Mouse (Mus musculus) olfactory bulb, adult 2 months (tissue): ENCODE measurements around the gene Armc2. TPM values are rescaled to one million over a fixed set of nuclear protein-coding genes. Genes with fewer than 3 reads are reported as not detected.
A peak's percentile ranks its signal among the peaks of the same experiment; 100 is the strongest.

Experiments used
- H3K27ac ChIP-seq: fragments of 200-500 bp; 2 replicates; pipeline ENCODE4 v1.5.1; 2012; ENCODE audit warnings: low read depth, low read length; ENCODE audit not compliant: insufficient read depth
- H3K4me1 ChIP-seq: fragments of 200-500 bp; 2 replicates; pipeline ENCODE4 v1.6.1; 2012; ENCODE audit warnings: low read length; ENCODE audit not compliant: control insufficient read depth, insufficient read depth
- H3K4me3 ChIP-seq: fragments of 200-500 bp; 2 replicates; pipeline ENCODE4 v1.5.1; 2012; ENCODE audit warnings: mild to moderate bottlenecking, low read depth, low read length, moderate library complexity; ENCODE audit not compliant: insufficient read depth
- CTCF ChIP-seq: fragments of 200-500 bp; IDR thresholded peaks from 2 replicates; pipeline ENCODE4 v1.5.1; 2012; ENCODE audit warnings: low read depth, mild to moderate bottlenecking, low read length, moderate library complexity; ENCODE audit not compliant: insufficient read depth
- POLR2A ChIP-seq: fragments of 200-500 bp; IDR thresholded peaks from 2 replicates; pipeline ENCODE4 v1.6.1; 2012; ENCODE audit warnings: mild to moderate bottlenecking, low read depth, low read length, moderate library complexity; ENCODE audit not compliant: insufficient read depth
- WGBS: fragments of 180-500 bp; shearing (Covaris S2); methylation state at CpG from one replicate; pipeline ENCODE4 v1.1.7; 2018; 5-methylcytosine and 5-hydroxymethylcytosine counted together
- polyA plus RNA-seq: library from polyadenylated mRNA; stranded (reverse); fragments of >200 nt; gene quantifications from 2 replicates; pipeline ENCODE4 v1.2.4, GENCODE M21; 2012; ENCODE audit warnings: low replicate concordance; ENCODE audit not compliant: missing spikeins, insufficient read depth, insufficient read length

Gene Armc2
- polyA plus RNA-seq, 1 experiment: not detected

DNA sequence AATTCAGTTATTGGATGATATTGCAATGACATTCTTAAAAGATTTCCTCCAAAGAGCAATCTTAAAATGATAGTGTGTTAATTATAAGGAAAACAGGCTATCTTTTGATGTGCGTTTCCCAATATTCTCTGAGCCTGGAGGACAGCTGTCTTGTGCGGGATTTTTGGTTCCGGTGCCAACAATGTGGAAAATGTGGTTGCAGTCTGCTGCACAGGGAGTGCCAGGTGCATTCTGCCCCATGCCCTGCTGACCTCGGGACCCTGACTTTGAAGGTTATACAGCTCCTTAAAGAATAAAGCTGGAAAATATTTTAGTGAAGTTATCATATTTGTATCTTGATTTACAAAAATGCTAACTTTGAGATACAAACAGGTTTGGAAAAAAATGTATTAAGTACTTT lies 110.3 kb downstream of the Armc2 start:
- TF ChIP-seq CTCF: no peak
- no peak for TF ChIP-seq POLR2A
- Histone ChIP-seq H3K4me1 (peaks cover 8% of the 10 kb centered on the region), H3K4me3 (no peak overlapping the region), H3K27ac (no peak overlapping the region)
- WGBS: 70% methylated on average over 4 of the region's 4 CpGs

DNA sequence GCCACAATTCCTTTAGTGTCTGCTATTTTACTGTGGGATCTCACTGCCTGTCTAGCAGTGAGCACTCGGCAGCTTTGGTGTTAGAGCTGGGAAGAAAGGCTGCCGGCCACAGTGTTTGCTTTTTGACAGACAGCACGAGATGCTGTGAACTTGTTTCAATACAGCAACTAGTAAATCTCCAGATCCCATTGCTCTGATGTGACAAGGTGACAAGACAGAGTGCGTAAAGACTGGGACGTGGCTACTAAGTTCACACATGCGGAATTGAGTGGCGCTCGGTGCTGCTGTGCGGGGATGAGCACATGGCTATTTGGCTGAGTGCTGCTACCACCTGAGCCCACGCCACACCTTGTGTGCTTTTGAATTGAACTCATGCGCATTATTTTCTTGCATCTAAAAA lies 110.8 kb downstream of the Armc2 start:
- peaks cover 8% of the 10 kb centered on the region for H3K4me1 ChIP-seq
- WGBS: 79% methylated on average over 11 of the region's 11 CpGs
- TF ChIP-seq POLR2A (no peak), CTCF (no peak)
- H3K27ac ChIP-seq: no peak overlapping the region
- H3K4me3 ChIP-seq: no peak overlapping the region

DNA sequence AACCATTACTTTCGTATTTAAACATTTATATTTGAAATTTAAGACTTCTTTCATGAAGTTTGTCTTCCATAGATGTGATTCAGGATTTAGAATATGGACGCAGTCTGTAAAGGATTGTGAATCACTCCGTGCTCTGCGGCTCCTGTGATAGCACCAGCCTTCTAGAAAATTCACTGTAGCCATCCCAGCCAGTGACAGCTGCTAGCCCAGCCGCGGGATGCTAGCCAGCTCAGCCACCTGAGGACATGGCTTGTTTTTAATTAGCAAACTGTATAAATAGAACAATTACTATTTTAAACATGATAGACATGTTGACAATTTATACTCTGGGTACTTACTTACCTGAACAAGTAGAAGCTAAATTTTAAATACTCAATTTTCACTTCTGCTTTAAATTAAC lies 116.4 kb downstream of the Armc2 start:
- WGBS: 83% methylated on average over 6 of the region's 6 CpGs

DNA sequence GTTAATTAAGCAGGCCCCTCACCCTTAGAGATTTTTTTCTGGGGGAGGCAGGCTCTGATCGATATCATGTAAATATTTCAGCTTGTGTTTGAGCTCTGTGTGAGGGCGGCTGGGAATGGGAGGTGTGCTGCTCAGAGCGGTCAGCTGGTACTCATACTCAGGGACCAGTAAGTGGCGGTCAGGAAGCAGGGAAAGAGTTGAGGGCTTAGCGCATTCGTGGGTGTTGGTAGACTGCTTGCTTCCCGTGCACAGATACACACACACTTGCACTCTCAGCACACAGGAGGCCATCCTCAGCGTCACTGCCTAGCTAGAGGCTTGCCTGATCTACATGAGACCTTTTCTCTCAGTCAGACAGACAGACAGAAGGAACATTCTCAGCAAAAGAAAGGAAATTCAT lies 116.8 kb downstream of the Armc2 start:
- no peak for TF ChIP-seq CTCF
- H3K4me1 ChIP-seq: peaks cover 2% of the 10 kb centered on the region; the same call in 1 of the 2 replicates
- WGBS: 81% methylated on average over 8 of the region's 8 CpGs
- H3K4me3 ChIP-seq: no peak overlapping the region
- H3K27ac ChIP-seq: no peak overlapping the region

More for the DNA sequence above, 116.4 kb downstream of the Armc2 start:
- no peak overlapping the region for H3K27ac ChIP-seq
- H3K4me3 ChIP-seq: no peak overlapping the region
- TF ChIP-seq POLR2A (no peak), CTCF (no peak)
- H3K4me1 ChIP-seq: peaks cover 2% of the 10 kb centered on the region; the same call in 1 of the 2 replicates

DNA sequence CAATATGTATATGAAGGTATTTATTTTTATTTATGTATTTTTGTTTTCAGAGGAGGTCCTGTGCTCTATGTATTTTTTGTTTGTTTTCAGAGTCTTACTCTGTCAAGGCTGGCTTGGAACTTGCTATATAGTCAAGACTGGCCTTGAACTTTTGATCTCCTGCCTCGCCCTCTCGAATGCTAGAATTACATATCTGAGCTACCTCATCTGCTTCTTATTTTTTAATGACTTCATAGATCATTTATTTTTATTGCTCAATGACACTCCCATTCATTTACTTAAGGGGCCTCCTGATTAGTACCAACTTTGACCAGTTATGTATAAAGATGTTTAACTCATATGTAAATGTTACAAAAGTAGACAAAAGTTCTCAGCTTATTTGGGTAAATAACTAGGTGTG lies 121.4 kb downstream of the Armc2 start:
- WGBS: 87% methylated on average over 2 of the region's 2 CpGs
- TF ChIP-seq POLR2A: no peak
- no peak for TF ChIP-seq CTCF
- Histone ChIP-seq H3K4me1 (peaks cover 8% of the 10 kb centered on the region; the same call in 1 of the 2 replicates), H3K4me3 (no peak overlapping the region), H3K27ac (no peak overlapping the region)

DNA sequence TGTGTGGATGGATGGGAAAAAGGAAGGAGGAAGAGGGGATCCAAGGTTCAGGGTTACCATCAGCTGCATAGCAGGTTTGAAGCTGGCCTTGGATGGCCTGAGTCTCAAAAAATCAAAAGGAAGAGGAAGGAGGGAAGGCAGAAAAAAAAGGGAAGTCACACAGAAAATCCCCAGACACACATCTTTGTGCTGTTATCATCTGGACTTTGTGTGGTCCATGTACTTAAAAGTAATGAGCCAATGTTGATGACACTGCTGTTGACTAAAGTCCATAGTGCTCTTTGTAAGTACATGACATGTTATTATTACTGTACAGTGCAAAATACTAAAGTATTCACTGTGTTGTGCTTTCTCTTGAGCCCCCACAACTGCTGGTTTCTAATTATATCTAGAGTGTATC lies 121.8 kb downstream of the Armc2 start:
- TF ChIP-seq CTCF (no peak), POLR2A (no peak)

DNA sequence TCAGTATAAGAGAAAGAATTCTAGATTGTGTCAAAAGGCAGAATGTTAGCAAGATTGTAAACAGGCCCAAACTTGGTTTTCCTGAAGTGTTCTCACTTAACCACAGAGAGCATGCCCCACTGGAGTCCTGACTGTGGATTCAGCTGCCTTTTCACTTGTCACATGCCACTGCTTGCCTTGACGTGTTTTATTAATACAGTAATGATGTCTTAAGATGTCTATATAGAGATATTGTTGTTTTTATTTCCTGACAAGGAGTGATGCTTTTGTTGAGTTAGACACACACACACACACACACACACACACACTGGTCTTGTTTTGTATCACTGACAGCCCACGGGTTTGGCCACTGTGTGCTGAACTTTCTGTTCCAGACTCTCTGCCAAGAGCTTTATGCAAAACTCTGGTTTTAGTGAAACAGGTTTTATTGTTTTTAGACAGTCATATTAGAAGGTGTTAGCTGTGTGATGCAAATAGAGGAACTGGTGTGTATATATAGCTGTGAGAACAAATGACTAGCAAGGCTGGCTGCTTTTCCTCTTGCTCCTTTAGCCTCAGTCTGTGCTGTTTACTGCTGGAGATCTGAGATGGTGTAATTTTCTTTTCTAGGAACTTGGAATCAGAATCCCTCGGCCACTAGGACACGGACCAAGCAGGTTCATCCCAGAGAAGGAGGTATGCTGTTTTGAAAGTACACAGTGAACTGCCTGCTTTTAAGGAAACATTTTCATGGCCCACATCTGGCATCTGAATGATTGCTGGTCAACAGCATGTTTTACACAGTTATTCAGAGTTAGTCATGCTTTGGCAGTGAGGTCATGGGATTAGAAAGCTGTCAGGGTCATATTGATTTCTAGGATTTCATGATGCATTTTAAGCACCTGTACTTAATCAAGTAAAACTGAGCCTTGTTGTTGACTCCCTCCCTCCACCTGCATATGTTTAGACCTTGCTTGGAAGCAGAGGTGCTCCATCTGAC lies 124.5 kb downstream of the Armc2 start:
- peaks cover 8% of the 10 kb centered on the region; the same call in 1 of the 2 replicates for H3K4me1 ChIP-seq
- no peak for TF ChIP-seq CTCF
- TF ChIP-seq POLR2A: no peak
- WGBS: 23% methylated on average over 4 of the region's 4 CpGs
- H3K4me3 ChIP-seq: no peak overlapping the region
- 0 out of 2 replicates have a peak overlapping the region, but pooled peaks have one; percentile 36 for H3K27ac ChIP-seq

More for the DNA sequence above, 121.8 kb downstream of the Armc2 start:
- Histone ChIP-seq H3K4me3 (no peak overlapping the region), H3K4me1 (peaks cover 7% of the 10 kb centered on the region; the same call in 1 of the 2 replicates), H3K27ac (no peak overlapping the region)

DNA sequence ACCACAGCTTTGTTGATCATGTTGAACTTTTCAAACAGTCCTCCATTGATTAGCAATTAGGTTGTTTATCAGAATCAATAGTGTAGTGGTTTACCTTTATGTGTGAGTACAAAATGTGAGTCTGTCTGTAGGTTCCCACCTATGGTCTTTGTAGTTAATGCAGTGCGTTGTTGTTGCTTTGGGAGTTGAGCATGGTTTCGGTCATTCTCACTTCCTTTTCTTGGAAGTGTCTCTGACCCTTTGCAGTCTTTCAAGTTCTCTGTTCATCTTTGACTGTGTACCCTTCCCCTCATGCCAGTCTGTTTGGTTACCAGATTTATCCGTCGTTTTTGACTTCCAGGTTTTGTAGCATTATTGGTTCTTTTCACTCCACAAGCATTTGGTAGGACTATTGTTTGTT lies 126.9 kb downstream of the Armc2 start:
- H3K4me3 ChIP-seq: no peak overlapping the region
- TF ChIP-seq POLR2A: no peak
- no peak for TF ChIP-seq CTCF
- WGBS: 86% methylated on average over 4 of the region's 4 CpGs
- peaks cover 8% of the 10 kb centered on the region; the same call in 1 of the 2 replicates for H3K4me1 ChIP-seq
- no peak overlapping the region for H3K27ac ChIP-seq

DNA sequence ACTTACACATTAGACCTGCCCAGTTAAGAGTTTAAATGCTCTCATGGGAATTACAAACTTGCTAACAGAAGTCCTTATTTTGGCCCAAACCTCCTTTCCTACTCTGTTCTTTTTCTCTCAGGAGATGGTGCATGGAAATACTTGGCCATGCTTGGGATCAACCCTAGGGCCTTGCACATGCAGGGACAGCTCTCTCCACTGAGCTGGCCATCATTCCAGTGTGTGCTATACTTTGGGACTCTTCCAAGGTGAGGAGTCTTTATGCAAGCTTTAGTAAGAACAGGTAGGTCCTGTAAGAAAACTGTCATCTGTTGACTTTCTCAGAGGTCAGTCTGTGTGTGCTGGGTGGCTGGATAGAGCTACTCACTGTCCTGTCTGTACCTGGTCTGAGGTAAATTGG lies 127.7 kb downstream of the Armc2 start:
- H3K27ac ChIP-seq: no peak overlapping the region
- H3K4me3 ChIP-seq: no peak overlapping the region
- TF ChIP-seq CTCF: no peak
- TF ChIP-seq POLR2A: no peak
- H3K4me1 ChIP-seq: peaks cover 5% of the 10 kb centered on the region; the same call in 1 of the 2 replicates

DNA sequence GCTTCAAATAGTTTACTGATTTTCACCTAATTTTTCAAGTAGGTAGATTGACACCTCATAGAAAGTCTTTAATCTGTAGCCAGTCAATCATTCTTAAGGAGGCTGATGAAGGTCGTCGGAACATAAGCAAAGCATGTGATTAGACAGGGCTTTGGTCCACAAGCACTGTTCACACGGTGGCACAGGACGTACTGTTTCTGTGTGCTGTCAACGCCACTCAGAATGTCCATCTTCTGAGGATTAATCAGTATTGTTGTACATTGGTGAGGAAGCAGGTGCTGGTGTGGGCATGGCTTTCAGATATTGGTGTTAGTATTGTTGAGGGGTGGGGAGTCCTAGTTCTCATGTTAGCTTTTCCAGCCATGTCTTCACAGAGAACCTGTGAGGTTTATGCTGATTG lies 128.7 kb downstream of the Armc2 start:
- Histone ChIP-seq H3K4me1 (peaks cover 3% of the 10 kb centered on the region; the same call in 1 of the 2 replicates), H3K4me3 (no peak overlapping the region), H3K27ac (no peak overlapping the region)
- WGBS: 45% methylated on average over 5 of the region's 5 CpGs
- no peak for TF ChIP-seq CTCF
- TF ChIP-seq POLR2A: no peak
